Mouse (Mus musculus): ENCODE data around the gene Enpp1.
"Not testable (repeated sequence)": the region's sequence is repeated elsewhere in the genome, so short reads cannot be mapped to it uniquely, and the experiment has no call there.

Enpp1 gene

DNA sequence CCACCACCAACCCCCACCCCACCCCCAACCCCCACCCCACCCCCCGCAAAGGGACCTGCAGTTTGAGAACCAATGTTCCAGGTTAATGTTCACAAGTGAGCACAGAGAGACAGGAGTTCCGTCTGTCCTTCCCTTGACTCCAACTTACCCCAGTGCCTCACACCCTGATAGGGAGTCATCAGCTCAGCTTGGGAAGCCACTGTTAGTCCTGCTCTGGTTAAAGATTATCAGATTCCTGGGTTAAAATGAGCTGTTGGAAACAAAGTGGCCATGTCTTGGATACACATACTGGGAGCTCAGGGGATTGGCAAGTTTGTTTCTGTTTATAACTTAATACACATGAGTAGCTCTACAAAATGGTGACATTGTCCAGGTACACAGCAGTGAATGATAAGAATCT, 75.0 kb downstream of the Enpp1 start:
- no peak for DNase-seq

DNA sequence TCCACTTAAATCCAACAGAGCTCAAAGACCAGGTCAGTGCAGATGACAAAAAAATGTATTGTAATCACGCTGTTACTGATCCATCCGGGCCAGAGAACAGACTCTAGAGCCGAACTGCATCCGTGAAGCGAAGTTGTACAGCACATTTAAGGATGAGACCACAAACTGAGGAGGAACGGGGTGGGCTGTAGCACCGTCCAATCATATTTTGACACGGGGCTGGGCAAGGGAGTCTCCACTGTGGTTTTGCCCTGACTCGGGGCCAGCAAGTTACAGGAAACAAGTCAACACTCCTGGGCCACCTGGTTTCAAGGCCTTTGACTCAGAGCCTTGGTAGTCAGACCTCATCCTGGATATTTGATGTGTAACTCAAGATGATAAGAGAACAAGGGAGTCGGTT, 76.1 kb downstream of the Enpp1 start:
- no peak for DNase-seq

DNA sequence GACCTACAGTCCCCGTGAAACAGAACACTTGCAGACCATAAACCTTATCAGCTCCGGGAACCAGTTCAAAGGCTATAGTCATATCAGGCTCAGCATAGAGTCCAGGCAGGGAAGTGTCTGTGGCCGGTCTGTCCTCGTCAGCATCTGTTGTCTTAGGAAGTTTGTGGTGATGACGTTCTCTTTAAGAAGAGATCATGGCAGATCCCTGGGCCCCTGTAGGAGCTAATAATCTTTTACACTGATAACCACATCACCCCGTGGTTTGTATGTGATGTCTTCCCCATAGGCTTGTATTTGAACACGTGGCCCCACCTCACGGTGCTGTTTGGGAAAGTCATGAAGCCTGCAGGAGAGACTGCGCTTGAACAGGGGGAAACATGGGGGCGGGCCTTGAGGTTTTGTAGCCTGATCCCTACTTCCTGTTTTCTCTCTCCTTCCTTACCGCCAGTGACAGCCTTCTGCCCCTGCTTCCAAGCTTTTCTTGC, 76.6 kb downstream of the Enpp1 start:
- DNase-seq, result no peak

DNA sequence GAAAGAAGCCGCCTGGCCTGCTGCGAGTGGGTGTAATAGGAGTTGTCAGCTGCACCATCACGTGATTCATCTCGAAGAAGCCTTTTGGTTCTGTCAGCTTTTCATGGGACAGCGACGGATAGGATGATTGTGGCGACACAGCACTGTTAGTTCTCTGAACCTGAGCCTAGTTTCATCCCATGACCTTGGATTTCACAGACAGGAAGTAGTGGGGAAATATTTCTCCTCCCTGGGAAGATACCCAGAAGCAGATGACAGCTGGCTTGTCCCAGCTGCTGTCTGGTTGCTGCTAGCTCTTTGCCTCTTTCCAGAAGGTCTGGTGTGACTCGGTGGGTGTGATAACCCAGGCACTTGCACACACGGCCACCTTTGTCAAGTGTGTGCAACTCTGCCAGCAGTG, 77.7 kb downstream of the Enpp1 start:
- no peak for DNase-seq

DNA sequence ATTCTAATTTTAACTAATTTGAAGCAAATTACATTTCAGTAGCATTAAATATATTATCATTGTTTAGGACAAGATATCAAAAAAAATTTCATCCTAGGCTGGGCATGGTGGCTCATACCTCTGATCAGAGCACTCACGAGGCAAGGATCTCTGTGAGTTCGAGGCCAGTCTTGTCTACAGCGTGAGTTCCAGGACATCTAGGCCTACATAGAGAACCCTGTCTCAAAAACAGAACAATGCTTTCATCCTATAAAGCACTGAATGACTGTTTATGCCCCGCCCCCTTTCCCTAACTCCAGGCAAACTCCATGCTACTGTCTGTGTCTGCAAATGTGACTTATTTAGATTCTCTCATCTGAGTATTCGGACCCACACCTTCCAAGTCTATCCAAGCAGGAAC, 80.8 kb downstream of the Enpp1 start:
- DNase-seq, result no peak

DNA sequence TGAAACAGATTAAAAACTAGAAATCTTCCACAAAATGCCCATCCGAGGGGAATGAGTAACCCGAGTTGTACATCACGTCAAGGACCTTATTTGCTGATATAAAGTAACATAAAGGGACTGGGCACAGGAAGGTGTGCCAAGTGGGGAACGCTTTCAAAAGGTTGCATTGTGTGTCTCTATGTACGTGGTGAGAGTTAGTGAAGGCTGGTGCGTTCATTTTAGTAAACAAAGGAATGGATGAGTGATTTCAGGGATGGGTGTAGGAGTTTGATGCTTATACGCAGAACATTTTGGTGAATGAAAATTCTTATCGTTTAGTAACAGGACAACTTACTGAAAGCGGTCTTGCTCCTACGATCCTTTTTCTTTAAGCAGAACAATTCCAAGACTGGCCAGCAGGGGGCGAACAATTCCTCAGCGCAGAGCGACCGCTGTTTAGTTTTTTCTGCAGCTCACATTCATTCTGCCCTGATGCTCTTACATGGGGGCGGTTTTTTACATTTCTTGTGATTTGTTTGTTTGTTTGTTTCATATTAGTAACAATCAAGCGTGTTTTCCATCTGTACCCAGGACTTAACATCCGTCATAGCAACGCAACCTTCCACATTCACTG, 81.4 kb downstream of the Enpp1 start:
- DNase-seq, result peak; percentile 58 to 67

DNA sequence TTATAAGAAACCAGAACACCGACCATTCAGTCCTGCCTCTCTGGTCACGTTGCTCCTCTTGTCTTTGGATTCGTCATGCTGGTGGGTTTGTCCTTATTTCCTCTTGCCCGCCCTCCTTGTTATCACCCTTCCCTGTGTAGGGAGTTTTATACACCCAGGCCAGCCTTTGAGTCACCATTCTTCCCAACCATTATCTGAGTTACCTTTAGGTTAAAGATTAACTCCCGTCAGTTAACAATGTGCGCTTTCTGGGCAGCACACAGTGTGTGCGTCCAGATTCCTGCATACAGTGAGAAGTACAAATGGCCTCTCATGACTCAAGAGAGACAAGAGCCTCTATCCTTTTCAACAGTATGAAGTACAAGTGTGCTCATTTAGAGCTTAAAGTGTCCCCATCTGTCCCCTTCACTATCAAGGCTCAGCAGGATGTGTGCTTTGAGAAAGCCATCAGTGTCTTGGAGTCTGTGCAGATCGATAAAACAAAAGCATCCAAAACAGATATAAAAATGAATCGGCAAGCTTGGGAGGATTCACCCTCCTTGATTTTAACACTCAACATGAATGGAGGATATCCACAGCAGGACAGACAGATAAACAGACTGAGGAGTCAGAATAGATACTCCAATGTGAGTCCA, 82.8 kb downstream of the Enpp1 start:
- no peak for DNase-seq

DNA sequence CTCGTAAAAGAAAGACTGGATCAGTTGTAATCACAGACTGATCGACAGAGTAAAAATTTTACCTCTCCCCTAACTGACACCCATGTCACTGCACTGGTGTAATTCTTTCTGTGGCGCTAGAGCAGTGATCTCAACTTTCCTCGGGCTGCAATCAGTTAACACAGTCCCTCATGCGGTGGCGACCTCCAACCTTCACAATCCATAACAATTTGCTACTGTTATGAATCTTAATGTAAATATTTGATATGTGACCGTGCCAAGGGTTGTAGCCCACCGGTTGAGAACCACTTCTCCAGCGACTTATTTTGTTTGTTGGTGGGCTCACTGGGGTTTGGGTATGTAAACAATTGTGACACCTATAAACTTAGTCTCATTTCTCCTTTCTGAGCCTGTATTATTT, 83.5 kb downstream of the Enpp1 start:
- DNase-seq, result no peak

DNA sequence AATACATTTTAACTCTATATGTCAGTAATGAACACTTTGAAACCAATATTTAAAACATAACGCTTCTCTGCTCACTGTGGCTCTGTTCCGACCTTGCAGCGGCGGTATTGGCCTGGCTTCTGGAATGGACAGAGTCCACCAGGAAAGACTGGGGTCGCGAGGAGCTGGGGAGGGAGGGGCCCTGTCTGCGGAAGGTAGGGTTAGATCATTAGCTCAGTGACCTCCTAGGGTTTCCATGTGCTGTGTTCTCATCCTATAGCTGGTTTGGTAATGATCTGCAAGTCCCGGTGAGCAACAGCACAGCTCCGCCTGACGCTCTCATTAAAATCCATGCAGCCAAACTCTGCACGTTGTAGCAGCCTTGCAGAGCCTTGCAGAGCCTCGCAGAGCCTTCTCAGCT, 84.7 kb downstream of the Enpp1 start:
- no peak for DNase-seq

DNA sequence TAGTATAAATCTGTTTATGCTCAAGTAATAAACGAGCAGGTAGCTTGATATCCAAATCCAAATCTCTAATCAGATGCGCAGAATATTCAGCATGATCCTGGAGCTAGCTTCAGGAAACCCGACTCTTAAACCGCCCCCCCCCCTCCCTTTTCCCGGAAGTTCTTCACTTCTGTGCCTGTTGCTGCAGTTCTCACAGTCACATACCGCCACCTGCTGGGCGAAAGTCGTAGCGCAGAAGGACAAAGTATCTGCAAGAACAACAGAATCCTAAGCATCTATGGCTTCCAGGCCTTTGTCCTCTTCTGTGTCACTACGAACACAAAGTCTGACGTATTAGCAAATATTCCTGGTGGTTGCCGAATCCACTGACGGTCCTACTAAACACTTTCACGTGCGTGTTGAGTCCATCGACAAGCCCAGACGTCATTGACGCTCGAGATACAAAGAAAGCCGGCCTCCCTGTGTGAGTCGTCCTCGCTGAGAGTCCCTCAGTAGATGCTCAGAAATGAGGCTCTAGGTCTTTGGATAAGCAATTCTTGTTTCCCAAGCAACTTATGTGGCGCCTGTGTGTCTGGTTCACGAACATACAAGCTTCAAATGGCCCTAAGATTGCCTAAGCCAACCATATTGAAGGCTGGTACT, 86.8 kb downstream of the Enpp1 start:
- DNase-seq, result peak; percentile 64 to 67

DNA sequence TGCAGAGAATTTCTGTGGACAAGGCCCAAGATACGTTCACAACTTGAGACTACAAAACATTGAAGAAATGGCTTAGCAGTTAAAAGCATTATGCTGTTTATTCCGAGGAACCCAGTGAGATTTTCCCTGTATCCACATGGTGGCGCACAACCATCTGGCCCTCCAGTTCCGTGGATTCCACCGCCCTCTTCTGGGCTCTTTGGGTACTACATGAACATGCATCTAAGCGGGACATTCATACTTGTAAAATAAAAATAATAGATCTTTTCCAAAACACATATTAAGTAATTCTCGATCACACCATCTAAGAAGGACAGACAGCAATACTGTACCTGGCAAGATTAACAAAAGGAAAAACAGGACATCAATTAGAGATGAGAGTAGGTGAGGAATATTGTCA, 89.4 kb downstream of the Enpp1 start:
- DNase-seq, result peak; percentile 41 to 51

DNA sequence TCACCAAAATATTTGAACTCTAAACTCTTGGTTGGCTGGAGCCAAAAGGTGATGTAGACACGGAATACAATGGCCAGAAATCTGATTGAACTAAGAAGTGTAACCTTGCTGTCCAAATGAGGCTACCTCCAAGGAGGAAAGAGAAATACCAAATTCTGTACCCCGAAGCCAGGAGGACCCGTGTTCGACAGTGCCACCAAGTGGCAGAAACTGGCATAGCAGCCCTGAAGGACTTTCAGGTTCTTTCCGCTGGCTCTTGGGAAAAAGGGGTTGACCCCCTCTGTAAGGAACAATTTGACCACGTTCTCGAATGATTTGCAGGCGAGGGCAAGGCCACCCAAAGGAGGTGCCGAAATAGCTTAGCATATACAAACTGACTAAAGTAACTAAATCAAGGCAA, 90.4 kb downstream of the Enpp1 start:
- peak; percentile 21 to 36 for DNase-seq

DNA sequence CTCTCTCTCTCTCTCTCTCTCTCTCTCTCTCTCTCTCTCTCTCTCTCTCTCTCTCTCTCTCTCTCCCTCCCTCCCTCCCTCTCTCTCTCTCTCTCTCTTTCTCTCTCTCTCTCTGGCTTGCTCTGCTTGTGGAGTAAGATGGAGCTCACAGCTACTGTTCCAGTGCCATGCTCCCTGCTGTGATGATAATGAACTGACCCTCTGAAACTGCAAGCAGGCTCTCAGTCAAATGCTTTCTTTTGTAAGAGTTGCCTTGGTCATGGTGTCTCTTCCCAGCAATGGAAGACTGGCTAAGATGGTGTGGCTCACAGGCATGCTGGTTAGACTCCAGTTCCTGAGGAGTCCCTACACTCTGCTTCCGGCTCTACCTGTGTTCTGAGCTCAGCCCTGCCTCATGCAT, 95.4 kb downstream of the Enpp1 start:
- not testable (repeated sequence) for DNase-seq

DNA sequence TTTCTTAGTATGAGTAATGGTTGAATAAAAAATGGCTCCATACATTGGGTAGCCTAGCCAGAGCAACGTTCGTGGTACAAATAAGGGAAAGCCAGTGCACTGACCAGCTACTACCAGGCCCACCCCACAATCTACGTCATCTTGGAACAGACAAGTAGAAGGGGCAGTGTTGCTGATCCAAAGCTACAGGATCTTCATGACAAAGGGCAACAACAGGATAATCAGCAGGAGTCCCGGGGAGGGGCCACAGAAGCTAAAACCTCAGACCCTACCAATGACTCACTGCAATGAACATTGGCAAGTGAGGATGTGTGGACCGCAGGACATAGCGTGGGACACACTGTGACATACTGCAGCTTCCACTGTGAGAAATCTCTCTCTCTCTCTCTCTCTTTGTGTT, 96.2 kb downstream of the Enpp1 start:
- DNase-seq, result no peak

DNA sequence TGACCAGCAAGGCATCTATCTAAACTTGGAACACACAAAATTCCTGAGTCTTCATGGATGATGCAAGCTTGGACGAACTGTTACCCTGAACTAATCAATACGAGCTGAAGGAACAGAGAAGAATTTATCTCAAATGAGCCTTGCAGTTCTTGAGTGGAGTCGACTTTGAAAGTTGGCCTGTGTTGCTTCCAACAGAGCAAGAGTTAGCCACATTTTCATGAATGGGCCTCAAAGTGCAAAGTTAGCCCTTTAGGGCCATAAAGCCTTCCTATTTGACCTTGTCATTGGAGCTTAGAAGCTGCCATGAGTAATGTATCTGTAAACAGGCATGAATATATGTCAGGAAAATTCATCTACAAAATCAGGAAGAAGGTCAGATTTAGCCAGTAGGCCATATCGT, 97.2 kb downstream of the Enpp1 start:
- no peak for DNase-seq

DNA sequence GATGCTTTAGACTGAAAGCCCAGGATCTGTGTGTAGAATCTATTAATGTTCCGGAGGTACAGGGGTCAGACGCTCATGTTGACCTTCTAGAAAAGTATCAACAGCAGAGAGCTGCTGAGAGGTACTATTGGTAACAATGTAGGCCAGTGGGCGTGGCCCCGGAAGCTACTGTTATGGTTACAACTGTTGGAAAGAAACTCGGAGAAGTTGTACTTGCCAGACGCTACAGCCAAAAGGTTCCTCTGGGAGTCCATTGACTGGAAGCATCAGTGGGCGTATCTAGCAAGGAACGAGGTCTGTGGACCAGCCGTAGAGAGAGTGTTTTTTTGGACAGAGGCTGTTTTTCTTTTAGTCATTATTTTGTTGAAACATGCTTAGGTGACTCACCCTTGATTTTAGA, 102.2 kb downstream of the Enpp1 start:
- no peak for DNase-seq

DNA sequence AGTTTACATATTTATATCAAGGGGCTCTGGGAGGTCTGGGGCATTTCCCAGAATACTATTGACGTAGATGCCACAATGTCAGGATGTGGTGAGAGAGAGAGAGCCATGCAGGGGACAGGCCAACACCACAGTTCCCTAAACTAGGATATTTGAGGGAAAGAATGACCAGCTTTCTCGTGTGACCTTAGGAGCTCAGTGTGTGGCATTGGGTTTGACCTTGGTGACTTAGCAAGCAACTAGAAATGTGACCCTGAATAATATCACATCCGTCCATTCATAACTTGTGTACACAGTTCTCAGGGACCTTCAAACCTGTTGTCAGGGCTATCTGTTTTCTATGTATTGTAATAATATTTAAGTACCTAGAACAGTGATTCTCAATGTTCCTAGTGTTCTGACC, 102.8 kb downstream of the Enpp1 start:
- no peak for DNase-seq

DNA sequence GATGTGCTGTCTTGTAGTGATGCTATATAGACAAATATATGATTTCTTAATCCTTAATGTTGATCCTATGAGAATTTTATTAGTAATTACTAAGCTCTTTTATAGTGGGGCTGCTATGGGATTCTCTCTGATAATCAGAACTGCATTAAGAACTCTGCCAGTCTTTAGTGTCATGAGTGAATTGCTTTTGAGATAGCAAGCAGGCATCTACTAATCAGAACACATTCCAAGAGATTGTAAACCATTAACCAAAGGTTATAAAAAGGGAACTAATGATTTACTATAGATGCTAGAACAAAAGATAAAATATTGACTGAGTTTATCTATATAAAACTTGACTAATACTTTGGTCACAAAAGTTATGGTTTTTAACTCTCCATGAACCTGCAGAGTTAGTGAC, 108.2 kb downstream of the Enpp1 start:
- DNase-seq, result no peak

DNA sequence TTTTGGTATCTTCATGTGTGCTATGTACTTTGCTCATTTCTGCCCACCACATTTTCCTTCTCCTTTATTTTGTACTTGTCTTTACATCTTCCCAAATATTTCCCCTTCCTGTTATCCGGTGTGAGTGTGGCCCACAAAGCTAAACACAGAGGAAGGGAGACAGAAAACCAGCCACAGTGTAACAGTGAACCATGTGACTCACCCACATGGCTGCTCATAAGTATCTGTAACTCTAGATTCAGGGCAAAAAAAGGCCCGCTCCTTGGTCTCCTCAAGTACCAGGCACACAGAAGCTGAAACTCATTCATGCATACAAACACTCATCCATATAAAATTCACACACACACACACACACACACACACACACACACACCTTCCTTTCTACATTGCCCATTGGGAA, 108.9 kb downstream of the Enpp1 start:
- no peak for DNase-seq

DNA sequence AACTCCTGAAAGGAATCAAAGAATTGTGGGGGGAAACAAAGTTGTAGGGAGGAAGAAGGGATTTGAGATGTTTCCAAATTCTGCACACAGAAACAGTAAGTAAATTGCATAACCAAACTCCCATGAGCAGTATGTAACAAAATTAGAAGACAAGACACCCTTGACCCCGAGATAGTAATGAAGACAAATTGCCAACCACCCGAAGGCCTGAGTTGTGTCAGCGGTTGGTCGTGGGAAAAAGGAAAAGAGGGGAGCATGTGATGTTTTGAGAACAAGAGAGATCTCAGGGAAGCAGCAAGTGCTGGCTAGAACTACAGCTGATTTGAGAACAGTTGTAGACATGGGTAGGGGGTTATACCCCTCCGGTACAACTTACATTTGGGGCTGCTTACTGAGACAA, 112.2 kb downstream of the Enpp1 start:
- DNase-seq, result no peak

DNA sequence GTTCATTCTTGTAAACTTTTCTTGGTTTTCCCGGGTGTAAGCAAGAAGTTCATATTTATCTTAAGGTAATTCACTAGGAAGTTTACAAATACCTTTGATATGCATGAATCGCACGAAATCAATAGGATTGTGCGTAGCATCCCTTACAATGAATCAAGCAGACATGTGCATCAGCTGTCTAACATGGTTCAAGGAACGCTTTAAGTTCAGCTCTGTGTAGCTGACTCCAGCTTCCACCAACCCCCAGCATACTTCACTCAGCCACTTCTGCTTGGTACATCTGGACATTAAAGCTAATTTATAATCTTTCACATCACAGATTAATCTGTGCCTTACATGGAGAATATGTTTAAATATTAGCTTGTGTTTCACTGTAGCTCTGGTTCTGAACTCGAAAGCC, 113.3 kb downstream of the Enpp1 start:
- DNase-seq, result no peak

DNA sequence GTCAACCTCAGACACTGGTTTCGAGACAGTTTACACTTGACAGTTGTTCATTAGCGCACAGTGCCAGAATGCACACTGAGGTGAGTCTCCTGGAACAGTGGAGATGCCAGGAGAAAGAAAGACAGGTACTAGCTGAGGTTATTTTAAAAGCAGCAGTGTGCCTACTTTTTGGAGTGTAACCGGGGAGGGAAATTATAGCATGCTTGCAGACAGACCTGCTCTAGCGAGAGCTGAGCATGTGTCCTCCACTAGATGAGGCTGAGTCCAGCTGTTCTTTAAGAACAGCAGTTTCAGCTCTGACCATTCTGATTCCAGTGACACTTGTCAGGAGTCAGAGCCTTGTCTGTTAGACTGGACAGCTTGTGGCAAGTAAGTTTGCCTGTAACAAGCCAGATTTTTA, 114.2 kb downstream of the Enpp1 start:
- DNase-seq, result no peak

DNA sequence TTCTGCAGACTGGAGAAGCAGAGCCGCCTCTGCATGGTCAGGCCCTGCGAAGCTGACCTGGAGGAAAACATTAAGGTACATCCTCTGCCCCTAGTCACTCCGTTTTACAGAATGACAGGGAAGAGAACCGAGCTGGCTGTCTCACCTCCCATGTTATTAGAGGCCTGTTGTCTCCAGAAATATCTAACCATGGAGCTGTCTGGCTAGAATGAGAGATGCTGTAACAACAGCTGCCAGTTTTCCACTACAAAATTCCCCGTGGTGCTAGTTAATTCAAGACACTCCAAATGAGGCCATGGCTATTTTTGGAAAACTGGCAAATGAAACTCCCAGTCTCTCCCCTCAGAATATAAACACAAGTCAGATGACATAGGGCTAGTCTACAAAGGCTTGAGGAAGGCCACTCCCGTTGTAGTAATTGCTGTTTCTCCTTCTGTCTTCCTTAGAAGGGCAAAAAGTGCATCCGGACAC, 115.1 kb downstream of the Enpp1 start:
- no peak for DNase-seq

Measured in cerebellum, postnatal 36 days (tissue).